Mouse (Mus musculus): ENCODE measurements around the gene Adamts8. TPM values are rescaled to one million over a fixed set of nuclear protein-coding genes. Genes with fewer than 3 reads are reported as not detected.

Adamts8 gene
- polyA plus RNA-seq, 1 experiment = not detected

DNA sequence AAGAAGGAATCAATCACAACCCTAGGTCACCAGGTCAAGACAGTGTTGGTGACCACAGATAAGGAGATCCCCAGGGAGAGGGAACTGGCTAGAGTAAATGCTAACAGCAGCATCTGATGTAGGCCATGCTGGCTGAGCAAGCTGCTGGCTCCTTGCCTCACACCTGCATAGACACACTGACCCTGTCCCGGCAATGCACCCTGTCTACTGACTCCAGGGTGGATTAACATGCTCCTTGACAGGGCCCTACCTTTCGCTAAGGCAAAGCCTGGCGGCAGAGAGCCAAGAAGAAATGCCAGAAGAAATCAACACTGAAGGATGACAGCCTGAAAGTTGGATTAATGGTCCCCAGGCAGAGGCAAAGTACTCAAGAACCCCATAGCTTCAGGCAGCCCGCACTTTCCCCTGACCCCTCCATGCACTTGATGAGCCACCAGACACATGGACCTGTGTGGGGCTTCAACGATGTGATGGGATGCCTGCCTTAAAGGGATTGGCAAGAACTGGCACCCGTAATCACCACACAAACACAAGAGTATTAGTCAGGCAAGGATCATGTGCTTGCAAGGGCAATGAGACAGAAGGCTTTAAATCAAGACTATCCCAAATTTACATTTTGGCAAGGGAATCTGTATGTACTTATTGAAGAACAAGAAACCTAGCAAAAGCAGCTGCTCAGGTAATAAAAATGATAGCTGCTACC, 25.9 kb upstream of the Adamts8 start:
- 70% methylated on average over 6 of the region's 6 CpGs for WGBS
- Histone ChIP-seq H3K27ac (ENCODE audit: control insufficient read depth, insufficient read depth, low read depth, low read length, poor library complexity) (no peak overlapping the region), H3K4me1 (ENCODE audit: control insufficient read depth, insufficient read depth, low read length) (no peaks in the 10 kb centered on the region), H3K4me3 (replicated peaks; ENCODE audit: control insufficient read depth, low read depth, low read length) (no peak overlapping the region)
- TF ChIP-seq POLR2A (IDR thresholded peaks at IDR 0.05; ENCODE audit: borderline replicate concordance, control insufficient read depth, low read depth, low read length) = no peak

DNA sequence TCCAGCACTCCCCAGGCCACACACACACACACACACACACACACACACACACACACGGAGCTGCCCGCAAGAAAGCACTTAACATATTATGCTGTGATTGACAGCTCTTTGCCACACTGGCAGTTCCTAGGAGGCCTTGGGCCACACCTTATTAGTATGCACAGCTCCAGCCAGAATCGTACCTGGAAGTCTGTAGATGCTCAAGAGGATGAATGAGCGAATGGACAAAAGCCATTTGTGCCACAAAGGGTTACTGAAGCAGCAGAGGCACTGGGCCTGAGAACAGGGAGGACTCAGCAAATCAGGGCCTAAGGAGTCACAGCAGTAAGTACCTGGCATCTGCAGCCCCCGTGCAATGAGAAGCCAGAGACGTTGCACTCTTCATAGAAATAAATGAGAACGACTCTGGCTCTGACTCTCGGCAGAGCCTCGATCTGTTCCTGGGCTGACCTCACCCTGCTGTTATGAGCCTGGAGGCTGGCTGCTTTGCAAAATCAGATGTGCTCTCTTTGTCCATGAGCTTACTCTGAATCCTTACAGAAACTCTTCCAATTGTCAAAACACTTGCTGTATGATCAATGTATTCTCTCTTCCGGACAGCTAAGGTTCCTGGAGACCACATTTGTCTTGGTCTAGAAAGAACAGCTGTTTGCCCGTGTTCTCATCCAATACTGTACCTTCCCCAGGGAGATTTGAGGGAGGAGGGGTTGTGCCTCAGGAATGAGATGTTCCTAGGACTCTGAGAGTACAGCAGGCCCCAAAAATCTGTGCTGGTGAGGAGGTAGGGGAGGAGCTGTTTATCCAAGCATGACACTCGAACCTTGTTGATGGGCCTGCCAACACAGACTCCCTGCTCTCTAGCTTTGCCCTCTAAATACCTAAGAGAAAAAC, 23.7 kb upstream of the Adamts8 start:
- no peak for TF ChIP-seq CTCF (IDR thresholded peaks at IDR 0.05; ENCODE audit: control insufficient read depth, insufficient read depth, low read length)
- TF ChIP-seq POLR2A (IDR thresholded peaks at IDR 0.05; ENCODE audit: borderline replicate concordance, control insufficient read depth, low read depth, low read length) = no peak
- Histone ChIP-seq H3K4me3 (replicated peaks; ENCODE audit: control insufficient read depth, low read depth, low read length) (no peak overlapping the region), H3K4me1 (ENCODE audit: control insufficient read depth, insufficient read depth, low read length) (no peaks in the 10 kb centered on the region; the same call in 1 of the 2 replicates), H3K27ac (ENCODE audit: control insufficient read depth, insufficient read depth, low read depth, low read length, poor library complexity) (no peak overlapping the region)
- WGBS = 60% methylated on average over 12 of the region's 12 CpGs

DNA sequence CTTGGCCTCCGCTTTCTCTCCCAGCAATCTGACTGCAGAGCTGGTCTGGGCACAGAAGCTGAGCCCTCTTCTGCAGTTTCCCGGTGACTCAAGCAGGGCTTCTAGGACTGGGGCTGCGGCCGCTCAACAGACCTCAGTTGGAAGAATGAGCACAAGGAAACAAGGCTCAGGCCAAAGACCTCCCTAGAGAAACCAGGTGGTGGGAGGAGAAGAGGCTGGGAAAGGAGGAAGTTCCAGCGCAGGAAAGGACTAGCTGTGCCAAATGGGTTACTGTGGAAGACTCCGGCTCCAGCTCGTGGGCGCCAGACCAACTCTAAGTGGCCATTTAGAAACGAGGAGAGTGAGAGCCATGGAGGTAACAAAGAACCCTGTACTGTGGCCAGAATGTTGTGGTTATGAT, 22.7 kb upstream of the Adamts8 start:
- 80% methylated on average over 9 of the region's 9 CpGs for WGBS
- Histone ChIP-seq H3K4me1 (ENCODE audit: control insufficient read depth, insufficient read depth, low read length) (no peaks in the 10 kb centered on the region; the same call in 1 of the 2 replicates), H3K4me3 (replicated peaks; ENCODE audit: control insufficient read depth, low read depth, low read length) (no peak overlapping the region), H3K27ac (ENCODE audit: control insufficient read depth, insufficient read depth, low read depth, low read length, poor library complexity) (no peak overlapping the region)
- TF ChIP-seq POLR2A (IDR thresholded peaks at IDR 0.05; ENCODE audit: borderline replicate concordance, control insufficient read depth, low read depth, low read length) (no peak), CTCF (IDR thresholded peaks at IDR 0.05; ENCODE audit: control insufficient read depth, insufficient read depth, low read length) (no peak)

GRCm38 (mm10) chr9:30920736-30921135, 21.6 kb upstream of the Adamts8 start:
- Histone ChIP-seq H3K27ac (ENCODE audit: control insufficient read depth, insufficient read depth, low read depth, low read length, poor library complexity) (no peak overlapping the region), H3K4me1 (ENCODE audit: control insufficient read depth, insufficient read depth, low read length) (no peaks in the 10 kb centered on the region; the same call in 1 of the 2 replicates), H3K4me3 (replicated peaks; ENCODE audit: control insufficient read depth, low read depth, low read length) (no peak overlapping the region)
- TF ChIP-seq POLR2A (IDR thresholded peaks at IDR 0.05; ENCODE audit: borderline replicate concordance, control insufficient read depth, low read depth, low read length) = no peak
- TF ChIP-seq CTCF (IDR thresholded peaks at IDR 0.05; ENCODE audit: control insufficient read depth, insufficient read depth, low read length) = no peak
- WGBS = 24% methylated on average over 6 of the region's 6 CpGs

DNA sequence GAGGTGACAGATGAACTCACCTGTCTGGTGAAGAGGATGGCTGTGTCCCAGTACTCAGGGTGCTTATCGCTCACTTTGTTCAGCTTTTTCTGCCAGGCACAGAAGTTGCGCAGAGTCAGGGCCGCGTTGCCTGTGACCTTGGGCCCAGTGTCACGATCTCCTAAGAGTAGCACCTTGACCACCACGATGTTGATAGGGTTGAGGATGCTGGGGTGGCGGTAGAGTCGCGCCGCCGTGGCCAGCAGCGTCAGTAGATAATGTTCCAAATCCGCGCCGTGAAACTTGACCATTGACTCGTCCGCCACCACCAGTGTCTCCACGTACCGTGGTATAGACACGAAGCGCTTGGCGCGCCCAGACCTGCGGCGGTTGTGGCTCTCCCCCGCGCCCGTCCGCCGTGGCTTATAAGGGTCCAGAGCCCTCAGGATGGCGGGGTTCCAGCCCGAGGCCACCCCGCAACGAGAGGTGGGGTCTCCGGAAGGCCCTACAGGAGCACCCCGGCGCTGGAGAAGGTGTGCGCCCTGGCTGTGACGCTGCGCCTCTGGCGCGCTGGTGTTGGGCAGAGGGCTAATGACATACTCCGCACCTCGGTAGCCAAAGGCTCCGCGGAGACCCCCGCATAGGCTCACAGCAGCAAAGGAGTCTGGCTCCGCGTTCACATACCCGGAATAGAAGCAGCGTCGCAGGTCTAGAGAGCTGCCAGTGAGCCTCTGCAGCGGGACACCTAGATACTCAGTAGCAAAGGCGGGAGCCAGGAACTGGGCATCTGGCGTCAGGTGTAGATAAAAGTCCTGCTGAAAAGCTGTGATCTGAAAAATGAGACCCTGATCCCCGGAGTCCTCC, 20.9 kb upstream of the Adamts8 start:
- Histone ChIP-seq H3K27ac (ENCODE audit: control insufficient read depth, insufficient read depth, low read depth, low read length, poor library complexity) (no peak overlapping the region; the same call in 1 of the 2 replicates), H3K4me1 (ENCODE audit: control insufficient read depth, insufficient read depth, low read length) (no peaks in the 10 kb centered on the region; the same call in 1 of the 2 replicates), H3K4me3 (replicated peaks; ENCODE audit: control insufficient read depth, low read depth, low read length) (no peak overlapping the region)
- 11% methylated on average over 56 of the region's 56 CpGs for WGBS
- no peak for TF ChIP-seq CTCF (IDR thresholded peaks at IDR 0.05; ENCODE audit: control insufficient read depth, insufficient read depth, low read length)
- 0 out of 2 replicates have a peak, but pooled peaks have one; percentile 8 for TF ChIP-seq POLR2A (IDR thresholded peaks at IDR 0.05; ENCODE audit: borderline replicate concordance, control insufficient read depth, low read depth, low read length)

DNA sequence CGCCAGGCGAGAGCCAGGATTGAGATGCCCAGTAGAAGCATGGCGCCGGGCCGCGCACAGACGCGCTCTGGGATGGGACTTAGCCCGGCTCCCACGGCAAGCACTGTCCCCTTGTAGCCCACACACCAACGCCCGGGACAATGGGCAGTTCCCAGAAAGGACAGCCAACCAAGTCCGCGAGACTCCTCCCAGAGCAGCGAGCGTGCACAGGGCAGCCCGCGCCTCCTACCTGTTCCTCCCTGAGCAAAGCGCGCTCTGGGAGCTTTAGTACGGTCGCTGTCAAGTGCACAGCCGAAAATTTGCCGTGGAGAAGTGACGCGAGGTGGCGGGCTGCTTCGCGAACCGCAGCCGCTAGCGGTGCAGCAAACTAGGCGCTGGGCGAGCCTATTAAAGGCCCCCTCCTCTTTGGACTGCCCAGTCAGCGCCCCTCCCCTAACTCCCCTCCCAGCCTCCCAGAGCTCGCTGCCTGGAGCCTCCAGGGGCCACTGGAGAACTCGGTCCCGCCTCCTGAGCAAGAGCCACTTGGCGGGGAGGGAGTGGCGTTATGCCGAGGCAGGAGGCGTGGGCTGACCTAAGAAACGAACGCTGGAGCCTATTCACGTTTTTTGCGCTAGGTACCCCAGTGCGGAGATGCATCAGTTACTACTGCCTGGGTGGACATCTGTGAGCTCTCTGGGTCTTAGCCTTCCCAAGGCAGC, 20.0 kb upstream of the Adamts8 start, which contains the start of gene Adamts15:
TSS of gene Adamts15 (minus strand) at position 256 of the 698 bp plus-strand sequence.
- 1% methylated on average over 47 of the region's 47 CpGs for WGBS
- H3K27ac ChIP-seq (ENCODE audit: control insufficient read depth, insufficient read depth, low read depth, low read length, poor library complexity) = no peak within 1 kb of the TSS; the same call in 1 of the 2 replicates

DNA sequence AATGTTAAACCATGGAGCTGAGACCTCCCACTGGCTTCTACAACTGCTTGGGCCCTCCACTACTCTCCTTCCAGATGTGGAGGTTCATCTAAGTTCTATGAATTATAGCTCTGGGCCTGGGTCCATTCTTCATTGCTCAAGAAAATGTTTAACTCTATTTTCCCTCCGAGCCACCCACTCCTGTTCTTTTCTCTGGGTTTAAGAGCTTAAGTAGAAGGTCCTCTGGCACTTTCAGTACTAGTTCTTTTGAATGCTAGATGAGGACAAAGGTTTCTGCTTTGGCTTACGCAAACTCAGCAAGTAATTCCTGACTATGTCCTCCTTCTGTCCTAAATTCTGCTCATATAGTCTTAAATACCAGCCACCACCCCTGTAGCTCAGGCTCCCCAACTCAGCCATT, 13.6 kb upstream of the Adamts8 start:
- H3K4me3 ChIP-seq (replicated peaks; ENCODE audit: control insufficient read depth, low read depth, low read length) = no peak overlapping the region
- WGBS = 76% methylated on average over 2 of the region's 2 CpGs
- H3K4me1 ChIP-seq (ENCODE audit: control insufficient read depth, insufficient read depth, low read length) = no peaks in the 10 kb centered on the region
- TF ChIP-seq CTCF (IDR thresholded peaks at IDR 0.05; ENCODE audit: control insufficient read depth, insufficient read depth, low read length) (no peak), POLR2A (IDR thresholded peaks at IDR 0.05; ENCODE audit: borderline replicate concordance, control insufficient read depth, low read depth, low read length) (no peak)
- H3K27ac ChIP-seq (ENCODE audit: control insufficient read depth, insufficient read depth, low read depth, low read length, poor library complexity) = no peak overlapping the region

More for the DNA sequence above, 20.0 kb upstream of the Adamts8 start, which contains the start of gene Adamts15:
- H3K4me1 ChIP-seq (ENCODE audit: control insufficient read depth, insufficient read depth, low read length) = no peaks in the 10 kb centered on the region; the same call in 1 of the 2 replicates
- H3K4me3 ChIP-seq (replicated peaks; ENCODE audit: control insufficient read depth, low read depth, low read length) = no peak within 1 kb of the TSS
- TF ChIP-seq CTCF (IDR thresholded peaks at IDR 0.05; ENCODE audit: control insufficient read depth, insufficient read depth, low read length) (no peak), POLR2A (IDR thresholded peaks at IDR 0.05; ENCODE audit: borderline replicate concordance, control insufficient read depth, low read depth, low read length) (no peak)
